Mouse (Mus musculus): Measurements from ENCODE around the gene Pacrg.

DNA sequence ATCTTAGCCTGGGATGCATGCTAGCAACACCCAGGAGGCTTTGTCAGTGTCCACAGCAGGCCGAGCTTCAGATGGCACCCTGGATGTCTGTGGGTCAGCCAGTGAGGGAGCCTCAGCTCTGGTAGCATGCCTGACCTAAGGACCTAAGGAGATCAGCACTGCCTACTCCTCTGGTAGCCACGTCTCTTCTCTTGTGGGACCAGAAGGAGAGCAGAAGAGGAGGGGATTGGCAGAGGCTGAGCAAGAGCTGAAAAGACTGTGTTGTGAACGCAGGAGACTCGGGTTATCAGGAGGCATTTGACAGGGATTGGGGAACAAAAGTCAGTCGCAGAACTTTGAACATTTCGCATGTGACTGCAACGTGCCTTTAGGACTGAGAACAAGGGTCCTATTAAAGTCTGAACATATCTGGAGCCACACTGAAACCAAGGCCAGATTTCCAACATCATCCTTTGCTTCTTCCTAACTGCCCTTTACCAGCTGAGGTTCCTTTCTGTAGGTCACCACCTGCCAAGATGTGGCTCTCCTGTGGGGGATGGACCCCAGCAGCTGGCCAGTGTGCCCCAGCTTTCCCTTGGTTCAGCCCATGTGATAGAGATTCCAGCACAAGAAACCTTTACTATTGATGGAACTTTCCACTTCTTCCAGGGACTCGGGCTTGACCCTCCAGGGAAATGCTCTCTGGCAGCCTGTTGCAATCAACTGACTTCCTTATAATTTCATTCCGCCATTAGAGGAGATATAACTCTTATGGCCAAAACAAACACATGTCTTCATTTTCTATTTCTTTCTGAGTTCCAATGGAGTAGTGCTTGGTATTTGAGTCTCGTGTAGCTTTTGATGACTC lies 329.0 kb downstream of the Pacrg start:
- TF ChIP-seq USF1 (IDR thresholded peaks at IDR 0.05; ENCODE audit: low read depth) = no peak
- no peak for TF ChIP-seq CTCF (IDR thresholded peaks at IDR 0.05; ENCODE audit: control insufficient read depth, insufficient read depth, insufficient read length)
- TF ChIP-seq MAX (IDR thresholded peaks at IDR 0.05) = no peak
- TF ChIP-seq MYOD1 (IDR thresholded peaks at IDR 0.05; ENCODE audit: control insufficient read depth, insufficient read length, low read depth) = no peak
- no peak for TF ChIP-seq MYOG (IDR thresholded peaks at IDR 0.05; ENCODE audit: control insufficient read depth, extremely low read depth, insufficient read length)
- no peak for TF ChIP-seq FOSL1 (IDR thresholded peaks at IDR 0.05; ENCODE audit: insufficient read depth, low read length, poor library complexity, severe bottlenecking)
